Mouse (Mus musculus) yolk sac, embryonic 10.5 days (tissue): ENCODE results near the gene Nes.

Experiments
- DNase-seq: peaks from one replicate; pipeline ENCODE4 v3.0.0-alpha.2; 2017; ENCODE audit warnings: low spot score

The Nes gene

DNA sequence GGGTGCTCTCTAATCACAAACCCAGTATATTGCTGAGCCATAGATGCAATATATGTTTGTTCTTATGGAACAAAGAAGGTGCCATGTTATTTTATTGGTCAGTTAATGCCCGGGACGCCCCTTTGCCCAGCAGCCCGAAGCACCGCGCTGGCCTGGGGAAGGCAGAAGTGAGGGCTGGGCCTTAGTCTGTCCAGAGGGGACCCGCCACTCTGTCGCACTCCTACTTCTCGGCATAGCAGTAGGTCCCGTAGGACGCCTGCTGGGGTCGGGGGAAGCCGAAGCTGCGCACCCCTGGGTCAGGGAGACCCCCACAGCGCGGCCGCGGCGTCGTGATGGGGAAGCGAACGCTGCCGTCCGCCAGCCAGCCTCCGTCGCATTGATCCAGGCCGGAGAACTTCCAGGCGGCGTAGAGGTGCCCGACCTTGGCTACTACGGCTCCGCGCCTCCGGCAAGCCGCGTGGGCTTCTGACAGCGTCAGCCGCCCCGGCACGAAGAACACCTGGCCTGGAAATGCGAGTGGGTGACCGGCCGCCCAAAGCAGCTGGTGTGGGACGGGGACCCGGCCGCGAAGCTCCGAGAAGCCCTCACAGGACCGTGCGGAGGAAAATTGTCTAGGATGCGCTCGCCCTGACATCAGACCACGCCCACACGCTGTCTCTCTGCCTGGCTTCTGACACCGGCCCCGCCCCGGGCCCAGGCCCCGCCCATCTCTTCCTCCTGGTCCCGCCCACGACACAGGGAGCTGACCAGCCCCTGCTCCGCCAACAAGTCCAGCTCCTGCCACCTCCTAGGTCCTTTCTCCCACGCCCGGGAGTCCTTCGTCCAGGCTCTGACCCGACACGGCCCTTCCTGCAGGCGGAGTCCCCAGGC, 51.7 kb downstream of the Nes start:
- peak; percentile 96 for DNase-seq

GRCm38 (mm10) chr3:88023192-88024074, 52.6 kb downstream of the Nes start:
- no peak for DNase-seq

DNA sequence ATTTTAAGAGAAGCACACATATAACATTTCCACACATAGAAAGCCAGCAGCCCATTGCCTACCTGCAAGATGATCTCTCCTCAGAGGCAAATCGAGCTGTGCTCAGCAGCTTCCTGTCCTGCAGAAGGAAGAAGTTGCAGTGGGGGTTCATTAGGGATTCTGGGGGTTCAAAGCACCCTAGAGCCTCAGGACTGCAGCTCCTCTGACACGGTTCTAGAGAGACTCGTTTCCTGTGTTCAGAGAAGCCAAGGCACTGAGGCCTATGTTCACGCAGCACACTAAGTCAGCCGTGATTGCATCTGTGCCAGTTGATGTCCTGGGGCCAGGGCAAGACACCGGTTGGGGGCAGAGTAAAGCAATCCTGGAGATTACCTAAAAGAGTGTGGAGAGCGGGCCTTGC, 55.9 kb downstream of the Nes start:
- no peak for DNase-seq

DNA sequence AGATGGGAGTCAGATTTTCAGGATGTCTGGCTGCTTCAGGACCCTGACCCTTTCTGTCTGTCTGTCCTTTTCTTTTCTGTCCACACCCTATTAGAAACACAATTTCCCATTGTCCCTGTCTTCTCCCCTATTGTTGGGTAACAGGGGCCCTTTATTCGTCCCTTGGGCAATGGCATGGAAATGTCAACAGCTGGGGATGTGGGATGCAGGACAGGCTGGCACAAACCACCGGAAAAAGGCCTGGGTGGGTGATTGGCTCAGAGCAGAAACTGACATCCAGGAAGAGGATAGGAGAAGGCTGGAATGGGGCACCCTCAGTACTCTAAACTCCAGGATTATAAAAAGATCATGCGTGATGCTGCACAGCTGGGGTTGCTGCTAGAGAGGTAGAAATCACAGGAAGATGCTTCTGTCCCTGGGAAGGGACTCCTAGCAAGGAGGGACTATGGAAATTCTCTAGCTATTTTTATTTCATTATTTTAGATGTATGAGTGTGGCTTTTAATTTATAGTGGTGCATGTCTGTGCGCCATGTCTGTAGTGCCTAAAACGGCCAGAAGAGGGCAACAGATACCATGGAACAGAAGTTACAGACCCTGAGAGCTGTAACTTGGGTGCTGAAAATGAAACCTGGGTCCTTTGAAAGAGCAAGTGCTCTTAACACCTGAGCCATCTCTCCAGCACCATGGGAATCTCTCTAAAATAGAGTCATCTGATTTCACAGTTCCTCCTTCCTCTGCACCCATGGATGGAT, 56.7 kb downstream of the Nes start, which contains the start of gene Hapln2:
TSS of gene Hapln2 (minus strand) at position 150 of the 753 bp plus-strand sequence.
- DNase-seq: no peak
